Mouse (Mus musculus): ENCODE data around the gene Bahcc1.

DNA sequence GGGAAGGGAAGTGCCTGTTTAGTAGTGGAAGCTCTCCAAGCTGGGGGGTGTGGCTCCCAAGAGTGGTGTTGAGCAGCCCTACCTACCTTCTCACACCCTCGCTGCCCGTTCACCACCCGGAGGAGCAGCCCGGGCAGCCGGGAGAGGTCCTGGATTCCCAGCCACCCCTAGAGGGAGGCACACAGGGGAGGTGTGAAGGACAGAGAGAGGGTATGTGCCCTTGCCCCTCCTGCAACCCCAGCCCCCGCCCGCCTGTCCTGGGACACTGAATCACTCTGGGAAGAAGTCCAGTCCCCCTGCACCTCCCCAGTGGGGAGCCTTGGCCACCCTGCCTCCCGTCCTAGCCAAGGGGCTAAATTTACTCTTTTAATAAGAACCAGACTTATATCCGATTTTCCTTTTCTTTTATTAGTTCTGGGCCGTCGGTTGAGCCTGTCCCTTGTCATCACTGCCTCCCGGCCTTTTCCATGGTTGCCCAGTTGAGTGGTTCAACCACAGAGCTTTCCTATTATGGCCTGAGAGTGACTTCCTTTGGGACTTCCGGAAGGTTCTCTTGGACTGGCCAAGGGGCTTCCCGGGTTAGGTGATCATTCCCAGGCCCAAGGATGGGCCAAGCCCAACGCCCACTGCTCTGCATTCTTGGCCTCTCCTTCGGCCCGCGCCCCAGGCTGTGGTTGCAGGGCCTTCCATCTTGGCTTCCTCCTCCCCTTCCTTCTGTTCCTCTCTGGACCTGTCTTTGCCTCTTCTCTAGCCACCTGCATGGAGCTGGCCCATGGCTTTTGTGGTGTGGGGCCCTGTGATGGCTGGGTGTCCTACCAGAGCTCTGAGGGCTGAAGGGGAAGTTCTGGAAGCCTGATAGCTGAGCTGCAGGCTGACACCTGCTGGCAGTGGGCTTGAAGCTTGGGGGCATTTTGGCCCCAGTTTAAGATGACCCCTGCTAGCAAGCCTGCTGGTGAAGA, 18.5 kb downstream of the Bahcc1 start:
- TF ChIP-seq CTCF (IDR thresholded peaks at IDR 0.05; ENCODE audit: insufficient read depth, low read depth, low read length): no peak
- TF ChIP-seq POLR2A (IDR thresholded peaks at IDR 0.05; ENCODE audit: insufficient read depth, low read depth, low read length): no peak
